Mouse (Mus musculus) midbrain, embryonic 13.5 days (tissue): ENCODE data around the gene Gm20605. TPM values are rescaled to one million over a fixed set of nuclear protein-coding genes. Genes with fewer than 3 reads are reported as not detected.
A peak's percentile ranks its signal among the peaks of the same experiment; 100 is the strongest.
"Not testable (repeated sequence)": the region's sequence is repeated elsewhere in the genome, so short reads cannot be mapped to it uniquely, and the experiment has no call there.

Experiments used
- ATAC-seq: fragments of 200-750 bp; cut with Nextera tagmentation; 2 replicates; pipeline ENCODE4 v1.8.0; 2017; ENCODE audit warnings: mild to moderate bottlenecking, moderate TSS enrichment, moderate library complexity
- H3K27ac ChIP-seq: fragments of 300-500 bp; sonication (generic); 2 replicates; pipeline ENCODE4 v1.5.1; 2015; ENCODE audit warnings: inconsistent platforms, mild to moderate bottlenecking, moderate library complexity
- H3K27me3 ChIP-seq: fragments of 300-500 bp; sonication (generic); 2 replicates; pipeline ENCODE4 v1.6.1; 2015; ENCODE audit warnings: mild to moderate bottlenecking, inconsistent platforms
- H3K36me3 ChIP-seq: fragments of 300-500 bp; sonication (generic); 2 replicates; pipeline ENCODE4 v1.6.1; 2015; ENCODE audit warnings: mild to moderate bottlenecking, inconsistent platforms
- H3K4me1 ChIP-seq: fragments of 300-500 bp; sonication (generic); replicated peaks from 2 replicates; pipeline ENCODE4 v1.6.1; 2015; ENCODE audit warnings: inconsistent platforms
- H3K4me2 ChIP-seq: fragments of 300-500 bp; sonication (generic); replicated peaks from 2 replicates; pipeline ENCODE4 v1.6.1; 2015; ENCODE audit warnings: moderate library complexity, mild to moderate bottlenecking, inconsistent platforms
- H3K4me3 ChIP-seq: fragments of 300-500 bp; sonication (generic); replicated peaks from 2 replicates; pipeline ENCODE4 v1.5.1; 2015; ENCODE audit warnings: mild to moderate bottlenecking, inconsistent platforms
- H3K9ac ChIP-seq: fragments of 300-500 bp; sonication (generic); replicated peaks from 2 replicates; pipeline ENCODE4 v1.6.1; 2015; ENCODE audit warnings: mild to moderate bottlenecking, inconsistent platforms
- H3K9me3 ChIP-seq: fragments of 300-500 bp; sonication (generic); 2 replicates; pipeline ENCODE4 v1.6.1; 2016; ENCODE audit warnings: mild to moderate bottlenecking, inconsistent platforms
- WGBS: fragments of 180-500 bp; shearing (Covaris S2); methylation state at CpG from one replicate; pipeline ENCODE4 v1.1.7; 2015; 5-methylcytosine and 5-hydroxymethylcytosine counted together
- polyA plus RNA-seq: library from polyadenylated mRNA; unstranded; fragments of >200 nt; fragmentation: Nextera tagmentation; extraction: Ambion mirVana; gene quantifications from 2 replicates; pipeline ENCODE4 v1.2.1, GENCODE M21; 2015

The Gm20605 gene
- polyA plus RNA-seq, 1 experiment from 2014 or later = 9.2 TPM

DNA sequence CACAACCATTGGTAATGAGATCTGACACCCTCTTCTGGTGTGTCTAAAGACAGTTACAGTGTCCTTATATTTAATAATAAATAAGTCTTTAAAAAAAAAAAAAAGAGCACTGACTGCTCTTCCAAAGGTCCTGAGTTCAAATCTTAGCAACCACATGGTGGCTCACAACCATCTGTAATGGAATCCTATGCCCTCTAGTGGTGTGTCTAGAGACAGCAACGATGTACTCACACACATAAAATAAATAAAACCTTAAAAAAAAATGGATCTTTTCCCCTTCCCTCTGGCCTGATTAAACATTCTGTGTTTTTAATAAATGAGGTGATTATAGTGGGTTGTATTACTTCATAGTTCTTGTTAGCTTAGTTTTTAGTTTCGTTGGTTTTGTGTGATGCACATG is 14.1 kb upstream of the Gm20605 start:
- H3K9me3 ChIP-seq, H3K27ac ChIP-seq, H3K4me2 ChIP-seq, H3K36me3 ChIP-seq, H3K4me3 ChIP-seq, H3K9ac ChIP-seq, ATAC-seq, H3K27me3 ChIP-seq: not testable (repeated sequence)
- WGBS = 94% methylated on average over 2 of the region's 2 CpGs
- peaks cover 29% of the 10 kb centered on the region for H3K4me1 ChIP-seq

DNA sequence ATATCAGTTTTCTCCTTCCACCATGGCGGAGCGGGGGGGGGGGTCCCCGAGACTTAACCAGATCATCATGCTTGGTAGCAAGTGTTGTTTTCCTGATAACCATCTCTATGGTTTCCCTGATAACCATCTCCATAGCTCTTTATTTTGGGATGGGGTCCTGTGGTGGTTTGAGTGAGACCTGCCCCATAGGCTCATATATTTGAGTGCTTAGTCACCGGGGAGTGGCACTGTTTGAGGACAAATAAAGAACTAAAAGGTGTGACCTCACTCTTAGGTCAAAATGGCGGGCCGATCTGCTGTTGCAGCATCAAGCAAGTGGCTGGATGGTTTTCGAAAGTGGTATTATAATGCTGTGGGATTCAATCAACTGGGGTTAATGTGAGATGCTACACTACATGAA is 13.6 kb upstream of the Gm20605 start:
- Histone ChIP-seq H3K4me3 (no peak overlapping the region), H3K4me2 (no peak overlapping the region), H3K27ac (no peak overlapping the region), H3K4me1 (peaks cover 26% of the 10 kb centered on the region), H3K9me3 (no peaks in the 10 kb centered on the region), H3K27me3 (no peaks in the 10 kb centered on the region), H3K36me3 (no peaks in the 10 kb centered on the region), H3K9ac (no peak overlapping the region)
- no peak for ATAC-seq
- WGBS = 92% methylated on average over 7 of the region's 7 CpGs

DNA sequence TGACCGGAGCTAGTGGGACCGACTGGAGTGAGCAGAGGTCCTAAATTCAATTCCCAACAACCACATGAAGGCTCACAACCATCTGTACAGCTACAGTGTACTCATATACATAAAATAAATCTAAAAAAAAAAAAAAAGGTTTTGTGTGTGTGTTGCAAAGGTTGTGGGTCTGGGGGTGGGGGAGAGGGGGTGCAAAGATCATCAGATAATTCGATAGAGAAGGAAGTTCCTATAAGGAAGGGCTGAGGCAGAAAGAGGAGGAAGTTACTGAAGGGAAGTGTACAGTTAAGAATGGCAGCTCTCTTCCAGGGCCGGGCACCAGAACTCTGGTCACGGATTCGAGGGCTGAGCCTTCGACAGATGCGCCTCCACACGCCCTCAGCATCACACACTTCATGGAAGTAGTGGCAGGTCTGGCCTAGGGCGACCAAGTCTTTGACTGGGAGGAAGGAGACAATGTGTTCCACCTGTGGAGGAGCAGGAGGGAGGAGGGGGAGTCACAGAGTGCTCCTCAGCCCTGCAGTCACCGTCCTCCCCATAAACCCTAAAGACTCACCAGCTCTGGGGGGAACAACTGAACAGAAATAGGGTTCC is 4.9 kb upstream of the Gm20605 start:
- H3K9me3 ChIP-seq = no peaks in the 10 kb centered on the region
- ATAC-seq = no peak
- no peak overlapping the region for H3K9ac ChIP-seq
- WGBS = 85% methylated on average over 11 of the region's 11 CpGs
- no peaks in the 10 kb centered on the region for H3K36me3 ChIP-seq
- no peak overlapping the region for H3K27ac ChIP-seq
- H3K27me3 ChIP-seq = no peaks in the 10 kb centered on the region
- H3K4me2 ChIP-seq = no peak overlapping the region
- H3K4me1 ChIP-seq = peaks cover 9% of the 10 kb centered on the region
- no peak overlapping the region for H3K4me3 ChIP-seq

DNA sequence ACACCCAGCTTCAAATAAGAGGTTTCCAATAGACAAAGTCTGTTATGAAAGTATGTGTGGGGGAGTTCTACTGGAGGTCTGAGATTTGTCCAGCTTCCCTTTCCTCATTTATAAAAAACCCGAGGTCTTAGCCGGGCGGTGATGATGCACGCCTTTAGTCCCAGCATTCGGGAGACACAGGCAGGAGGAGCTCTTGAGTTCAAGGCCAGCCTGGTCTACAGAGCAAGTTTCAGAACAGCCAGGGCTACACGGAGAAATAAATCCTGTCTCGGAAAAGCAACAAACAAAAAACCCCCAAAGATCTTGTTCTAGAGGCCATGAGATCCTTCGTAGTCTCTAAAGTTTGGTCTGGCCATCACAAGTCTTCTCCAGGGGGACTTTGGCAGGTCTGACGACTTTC is 984 bp upstream of the Gm20605 start:
- H3K27me3 ChIP-seq = no peaks in the 10 kb centered on the region
- H3K36me3 ChIP-seq = 0 out of 2 replicates have a peak, but pooled peaks cover 3% of the 10 kb centered on the region
- WGBS = 5% methylated on average over 9 of the region's 9 CpGs
- H3K27ac ChIP-seq = peak overlapping the region; percentile 91
- peak overlapping the region; percentile 90 for H3K4me3 ChIP-seq
- H3K4me1 ChIP-seq = peaks cover 45% of the 10 kb centered on the region
- H3K9ac ChIP-seq = peak overlapping the region; percentile 69
- no peak for ATAC-seq
- H3K9me3 ChIP-seq = no peaks in the 10 kb centered on the region
- H3K4me2 ChIP-seq = peak overlapping the region; percentile 64

DNA sequence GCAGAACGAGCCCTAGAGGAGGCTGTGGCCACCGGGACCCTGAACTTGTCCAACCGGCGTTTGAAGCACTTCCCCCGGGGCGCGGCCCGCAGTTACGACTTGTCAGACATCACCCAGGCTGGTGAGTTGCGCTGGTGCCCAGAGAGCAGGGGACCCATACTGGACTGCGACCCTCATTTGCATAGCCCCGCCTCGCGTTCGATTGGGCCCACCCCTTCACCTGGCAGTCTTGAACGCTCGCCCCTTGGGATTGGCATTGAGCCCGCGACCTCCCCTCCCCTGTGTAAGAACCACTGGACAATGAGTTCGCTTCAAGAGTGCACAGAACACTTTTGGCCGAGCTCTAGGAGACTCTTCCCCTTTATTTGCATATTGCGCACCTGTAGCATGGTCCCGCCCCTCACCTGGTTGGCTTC is 339 bp downstream of the Gm20605 start:
- peaks cover 14% of the 10 kb centered on the region for H3K36me3 ChIP-seq
- peak; percentile 24 for ATAC-seq
- H3K27me3 ChIP-seq = no peaks in the 10 kb centered on the region
- peak overlapping the region; percentile 89 for H3K9ac ChIP-seq
- H3K9me3 ChIP-seq = no peaks in the 10 kb centered on the region
- H3K4me2 ChIP-seq = peak overlapping the region; percentile 91
- WGBS = under 1% methylated on average over 23 of the region's 23 CpGs
- peaks cover 55% of the 10 kb centered on the region for H3K4me1 ChIP-seq
- peak overlapping the region; percentile 90 for H3K4me3 ChIP-seq
- peak overlapping the region; percentile 94 for H3K27ac ChIP-seq

DNA sequence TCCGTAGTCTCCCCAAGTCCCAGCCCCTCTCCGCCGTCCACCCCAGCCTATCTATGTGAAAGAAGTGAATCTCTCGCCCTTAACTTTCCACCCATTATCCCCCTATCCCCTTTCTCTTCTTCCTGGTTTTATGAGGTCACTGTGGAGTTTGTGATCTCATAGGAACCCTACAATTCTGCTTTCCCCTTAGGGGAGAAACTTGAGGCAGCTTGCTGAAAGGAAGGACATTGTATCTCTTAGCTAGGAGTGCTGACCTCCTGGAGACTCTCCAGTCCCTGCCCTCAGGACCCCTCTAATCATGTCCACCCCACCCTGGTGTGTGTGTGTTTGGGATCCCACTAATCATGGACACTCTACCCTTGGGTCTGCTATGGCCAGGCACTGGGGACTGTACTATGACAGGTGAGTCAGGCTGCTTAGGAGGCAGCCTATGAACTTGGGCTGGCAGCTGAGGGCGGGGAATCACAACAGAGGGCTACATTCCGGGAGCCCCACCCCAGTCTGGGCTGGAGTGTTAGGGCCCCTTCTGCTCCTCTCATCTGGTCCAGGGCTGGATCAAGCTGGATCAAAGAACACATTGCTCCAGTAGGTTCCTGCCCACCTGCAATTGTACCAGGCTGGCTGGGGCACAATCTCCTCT is 1.1 kb downstream of the Gm20605 start:
- Histone ChIP-seq H3K4me3 (peak overlapping the region; percentile 90), H3K27me3 (no peaks in the 10 kb centered on the region), H3K27ac (peak overlapping the region; percentile 44; the same call in 1 of the 2 replicates), H3K9me3 (no peaks in the 10 kb centered on the region), H3K4me1 (peaks cover 55% of the 10 kb centered on the region), H3K9ac (peak overlapping the region; percentile 89), H3K36me3 (peaks cover 14% of the 10 kb centered on the region), H3K4me2 (peak overlapping the region; percentile 91)
- 31% methylated on average over 6 of the region's 6 CpGs for WGBS
- ATAC-seq = no peak

DNA sequence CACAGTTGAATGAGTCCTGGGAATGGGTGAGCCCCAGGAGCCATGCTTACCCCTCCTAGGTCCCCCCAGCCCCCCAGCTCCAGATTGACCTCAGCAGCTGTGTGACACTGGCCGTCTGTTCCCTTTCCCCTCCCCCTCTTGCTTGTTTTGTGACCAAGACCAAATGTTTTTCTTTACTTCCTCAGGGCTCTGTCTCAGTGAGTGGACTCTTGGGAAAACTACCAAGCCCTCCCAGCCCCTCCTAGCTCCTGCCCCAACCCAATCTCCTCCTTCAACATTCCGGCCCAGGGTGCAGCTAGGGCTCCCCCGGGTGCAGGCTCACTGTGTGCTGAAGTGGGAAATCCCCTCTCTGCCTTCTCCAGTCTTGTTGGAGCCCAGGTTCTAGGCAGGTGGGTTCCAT is 1.6 kb downstream of the Gm20605 start:
- Histone ChIP-seq H3K9ac (peak overlapping the region; percentile 89), H3K36me3 (peaks cover 20% of the 10 kb centered on the region), H3K4me2 (peak overlapping the region; percentile 91), H3K4me3 (peak overlapping the region; percentile 90), H3K4me1 (peaks cover 55% of the 10 kb centered on the region), H3K27ac (peak overlapping the region; percentile 44; the same call in 1 of the 2 replicates), H3K27me3 (no peaks in the 10 kb centered on the region), H3K9me3 (no peaks in the 10 kb centered on the region)
- WGBS = 42% methylated on average over 3 of the region's 3 CpGs
- no peak for ATAC-seq

DNA sequence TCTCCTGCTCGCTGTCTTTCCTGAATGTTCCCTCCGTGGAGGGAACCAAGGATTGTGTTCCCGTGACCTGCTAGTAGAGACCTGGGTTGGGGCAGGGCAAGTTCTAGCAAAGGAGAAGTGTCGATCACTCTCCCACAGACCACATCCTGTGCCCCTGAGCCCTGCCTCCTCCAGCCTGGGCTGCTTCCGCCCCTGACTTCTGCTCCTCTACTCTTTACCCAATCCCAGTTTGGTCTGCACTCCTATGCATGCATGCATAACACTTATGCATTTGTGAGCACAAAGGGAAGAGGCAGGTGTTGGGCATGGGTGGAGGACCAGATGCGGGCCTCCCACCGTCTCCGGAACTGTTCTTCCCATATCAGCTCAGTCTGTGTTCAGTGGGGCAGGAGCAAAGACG is 2.2 kb downstream of the Gm20605 start:
- peak overlapping the region; percentile 30; the same call in 1 of the 2 replicates for H3K27ac ChIP-seq
- H3K9me3 ChIP-seq = no peaks in the 10 kb centered on the region
- H3K36me3 ChIP-seq = peaks cover 26% of the 10 kb centered on the region
- 75% methylated on average over 9 of the region's 9 CpGs for WGBS
- peaks cover 55% of the 10 kb centered on the region for H3K4me1 ChIP-seq
- ATAC-seq = no peak
- peak overlapping the region; percentile 89 for H3K9ac ChIP-seq
- peak overlapping the region; percentile 91 for H3K4me2 ChIP-seq
- H3K27me3 ChIP-seq = no peaks in the 10 kb centered on the region
- peak overlapping the region; percentile 90; the same call in 1 of the 2 replicates for H3K4me3 ChIP-seq

DNA sequence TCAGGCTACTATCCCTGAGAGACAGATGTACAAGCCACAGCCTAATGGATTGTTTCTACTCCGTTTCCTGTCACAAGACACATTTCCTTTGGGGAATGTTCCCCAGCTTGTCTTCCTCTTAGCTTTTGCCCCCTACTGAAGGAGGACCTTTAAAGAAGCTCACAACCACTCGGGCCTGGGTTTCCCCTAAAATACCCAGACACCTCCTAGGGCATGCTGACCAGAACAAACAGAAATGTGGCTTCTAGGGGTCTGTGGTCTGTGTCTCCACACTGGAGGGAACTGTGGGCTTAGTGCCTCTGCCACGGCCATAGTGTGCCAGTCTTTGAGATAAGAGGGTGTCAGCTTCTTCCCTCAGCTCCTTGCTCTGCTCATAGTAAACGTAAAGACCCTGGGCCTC is 2.6 kb downstream of the Gm20605 start:
- Histone ChIP-seq H3K27ac (peak overlapping the region; percentile 30; the same call in 1 of the 2 replicates), H3K4me3 (no peak overlapping the region), H3K4me2 (peak overlapping the region; percentile 91), H3K36me3 (peaks cover 30% of the 10 kb centered on the region), H3K9me3 (no peaks in the 10 kb centered on the region), H3K9ac (peak overlapping the region; percentile 89), H3K27me3 (no peaks in the 10 kb centered on the region), H3K4me1 (peaks cover 55% of the 10 kb centered on the region)
- 79% methylated on average over 4 of the region's 4 CpGs for WGBS
- no peak for ATAC-seq

DNA sequence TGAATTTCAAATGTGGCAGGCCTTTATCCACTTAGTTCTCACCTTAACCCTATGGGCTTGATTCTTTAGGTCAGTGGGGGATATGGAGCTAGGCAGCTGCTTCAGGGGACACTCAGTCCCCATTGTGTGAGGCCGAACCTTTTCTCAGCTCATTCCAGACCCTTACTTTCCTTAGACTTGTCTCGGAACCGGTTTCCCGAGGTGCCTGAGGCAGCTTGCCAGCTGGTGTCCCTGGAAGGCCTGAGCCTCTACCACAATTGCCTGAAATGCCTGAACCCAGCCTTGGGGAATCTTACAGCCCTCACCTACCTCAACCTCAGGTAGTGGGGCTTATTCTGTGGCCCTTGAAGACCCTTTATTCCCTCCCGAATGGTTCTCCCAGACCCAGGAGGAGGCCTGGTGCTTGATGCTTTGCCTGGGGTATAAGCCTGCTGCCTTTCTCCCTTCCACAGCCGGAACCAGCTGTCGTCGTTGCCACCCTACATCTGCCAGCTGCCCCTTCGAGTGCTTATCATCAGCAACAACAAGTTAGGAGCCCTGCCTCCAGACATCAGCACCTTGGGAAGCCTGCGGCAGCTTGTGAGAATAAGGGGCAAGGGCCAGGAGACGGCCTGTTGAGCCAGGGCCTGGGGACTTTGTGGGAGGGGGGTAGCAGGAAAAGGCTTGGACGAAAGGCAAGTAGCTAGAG is 4.6 kb downstream of the Gm20605 start:
- Histone ChIP-seq H3K9me3 (no peaks in the 10 kb centered on the region), H3K4me3 (no peak overlapping the region), H3K36me3 (peaks cover 50% of the 10 kb centered on the region), H3K4me1 (peaks cover 46% of the 10 kb centered on the region), H3K27me3 (no peaks in the 10 kb centered on the region), H3K27ac (no peak overlapping the region), H3K9ac (peak overlapping the region; percentile 28; the same call in 1 of the 2 replicates), H3K4me2 (no peak overlapping the region)
- WGBS = 81% methylated on average over 12 of the region's 12 CpGs
- no peak for ATAC-seq

DNA sequence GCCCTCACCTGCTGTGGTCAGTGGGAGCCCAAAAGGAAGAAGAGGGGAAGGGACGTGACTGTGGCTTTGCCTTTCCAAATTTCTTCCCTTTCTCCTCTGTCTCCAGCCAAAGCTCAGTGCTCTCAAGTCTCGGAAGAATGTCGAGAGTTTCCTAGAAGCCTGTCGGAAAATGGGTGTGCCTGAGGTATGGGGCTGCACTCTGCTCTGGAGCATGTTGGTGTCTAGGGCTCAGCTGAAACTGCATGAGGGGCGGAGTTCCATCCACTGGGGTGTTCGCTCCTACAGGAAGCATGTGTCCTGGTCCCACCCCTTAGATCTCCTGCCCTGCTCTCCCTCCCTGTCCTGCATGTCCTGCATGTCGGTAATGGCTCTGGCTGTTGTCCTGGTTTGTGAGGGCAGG is 10.5 kb downstream of the Gm20605 start:
- Histone ChIP-seq H3K4me1 (no peaks in the 10 kb centered on the region), H3K27ac (no peak overlapping the region), H3K27me3 (peaks cover 18% of the 10 kb centered on the region), H3K9me3 (no peaks in the 10 kb centered on the region), H3K36me3 (peaks cover 77% of the 10 kb centered on the region), H3K4me3 (no peak overlapping the region), H3K9ac (no peak overlapping the region), H3K4me2 (no peak overlapping the region)
- 86% methylated on average over 7 of the region's 7 CpGs for whole genome bisulfite sequencing
- ATAC-seq = no peak

DNA sequence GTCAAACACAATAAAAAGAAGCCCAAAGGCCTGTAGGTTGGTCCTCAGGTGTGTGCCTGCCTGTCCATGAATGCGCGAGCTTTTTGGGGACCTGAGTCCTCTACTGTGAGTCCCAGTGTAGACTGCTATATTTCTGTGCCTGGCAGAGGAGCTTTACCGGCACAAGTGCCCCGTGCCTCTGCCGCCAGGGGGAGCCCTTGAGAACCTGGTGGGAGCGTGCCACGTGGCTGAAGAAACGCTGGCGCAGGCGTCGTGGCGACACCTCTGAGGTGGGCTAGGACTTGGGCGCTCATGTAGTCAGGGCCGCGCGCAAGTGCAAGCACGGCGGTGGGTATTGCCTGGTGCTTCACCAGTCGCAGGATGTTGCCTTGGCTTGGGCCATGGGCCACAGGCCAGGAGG is 12.1 kb downstream of the Gm20605 start, which contains the start of gene Sap25:
Gene Sap25, plus strand, starts transcription at position 281 of the 400 bp plus-strand sequence.
- peaks cover 10% of the 10 kb centered on the region for H3K4me1 ChIP-seq
- peaks cover 66% of the 10 kb centered on the region for H3K36me3 ChIP-seq
- no peak within 1 kb of the TSS for H3K9ac ChIP-seq
- H3K27ac ChIP-seq = no peak within 1 kb of the TSS
- H3K27me3 ChIP-seq = peaks cover 34% of the 10 kb centered on the region
- WGBS = 88% methylated on average over 19 of the region's 19 CpGs
- no peak within 1 kb of the TSS for H3K4me3 ChIP-seq
- no peak within 1 kb of the TSS for H3K4me2 ChIP-seq
- no peaks in the 10 kb centered on the region for H3K9me3 ChIP-seq
- no peak for ATAC-seq
